8 mouse cellular contexts compared by ENCODE assay signal in the genomic region with DNA sequence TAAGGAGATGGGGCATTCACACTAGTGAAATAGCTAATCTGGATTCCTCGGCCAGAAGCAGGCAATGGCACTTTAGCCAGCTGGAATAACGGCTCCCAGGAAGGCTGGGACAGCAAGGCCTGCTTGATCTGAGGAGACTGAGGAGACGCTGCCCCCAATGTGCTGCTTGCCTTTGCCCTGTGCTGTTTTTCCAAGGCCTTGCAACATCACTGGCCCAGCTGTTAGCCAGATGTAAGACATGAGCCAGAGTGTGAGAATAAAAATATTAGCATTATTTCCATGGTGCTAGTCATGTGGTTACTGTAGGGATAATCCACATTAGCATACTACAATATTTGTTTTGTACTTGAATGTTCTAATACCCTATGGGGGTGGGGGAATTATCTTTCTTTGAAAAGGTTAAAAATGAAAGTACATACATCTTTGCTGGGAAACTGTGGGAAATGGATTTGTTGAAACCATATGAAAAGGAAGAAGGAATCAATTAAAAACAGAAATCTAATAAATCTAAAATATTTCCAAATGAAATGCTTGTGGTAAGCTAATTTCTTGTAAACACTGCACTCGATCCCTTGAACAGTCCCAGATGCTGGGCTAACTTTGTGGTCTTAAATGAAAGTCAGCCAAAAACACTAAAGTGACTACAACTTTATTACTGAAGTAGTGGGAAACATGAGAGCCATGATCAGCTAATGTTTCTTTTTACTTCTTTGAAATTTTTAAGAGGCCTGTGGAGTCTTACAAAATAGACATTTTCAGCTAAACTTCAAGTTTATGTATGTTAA. TPM values are rescaled to one million over a fixed set of nuclear protein-coding genes. Genes with fewer than 3 reads are reported as not detected.
DNase-seq lines count a peak whose midpoint lies in the region; ATAC-seq and TF ChIP-seq lines count a peak whose summit lies in the region.

No protein-coding gene starts in this region.

- TF ChIP-seq CTCF in left cerebral cortex, adult 2 months (IDR thresholded peaks at IDR 0.05), result no peak

- intact Hi-C loops in left cerebral cortex, adult 2 months (cut with DNase I), result no loop called here

- H3K27ac ChIP-seq in liver, embryonic 11.5 days (ENCODE audit: low read depth, low read length), result no peak overlapping the region
- H3K27ac ChIP-seq in left cerebral cortex, adult 2 months, result no peak overlapping the region

- peak; percentile 29 for DNase-seq in embryo, embryonic 10 days (ENCODE audit: low spot score)
- no peak for DNase-seq in embryo, embryonic 9.5 days (ENCODE audit: extremely low spot score)
- DNase-seq in embryo, embryonic 10.5 days (ENCODE audit: low spot score), result peak; percentile 15
- peak; percentile 26 for DNase-seq in induced T-regulatory cell, adult 2 months (ENCODE audit: low read depth)
- peak; percentile 67 for DNase-seq in lung, postnatal 10 days
- no peak for DNase-seq in layer of hippocampus, adult 9-11 months
- DNase-seq in liver, embryonic 11.5 days (ENCODE audit: low spot score), result no peak
- DNase-seq in left cerebral cortex, adult 2 months (ENCODE audit: extremely low spot score in 1 of 2, low spot score in 2 of 2), result no peak

- H3K9me3 ChIP-seq in liver, embryonic 11.5 days (ENCODE audit: control insufficient read depth, low read length), result no peaks in the 10 kb centered on the region

- no peak overlapping the region for H3K9ac ChIP-seq in liver, embryonic 11.5 days (ENCODE audit: low read depth, low read length)

- no peak overlapping the region for H3K4me3 ChIP-seq in liver, embryonic 11.5 days (ENCODE audit: low read depth, low read length)
- H3K4me3 ChIP-seq in left cerebral cortex, adult 2 months, result no peak overlapping the region

- peaks cover 13% of the 10 kb centered on the region; the same call in 1 of the 2 replicates for H3K36me3 ChIP-seq in liver, embryonic 11.5 days (ENCODE audit: control insufficient read depth, insufficient read depth, low read length)

- 90% methylated on average over 4 of the region's 4 CpGs for WGBS in liver, embryonic 11.5 days

- peaks cover 10% of the 10 kb centered on the region for H3K4me1 ChIP-seq in liver, embryonic 11.5 days (replicated peaks; ENCODE audit: control insufficient read depth, insufficient read depth, low read length)

- no peak for ATAC-seq in liver, embryonic 11.5 days (replicated peaks; ENCODE audit: low FRiP score)

- H3K4me2 ChIP-seq in liver, embryonic 11.5 days, result no peak overlapping the region

- no peaks in the 10 kb centered on the region for H3K27me3 ChIP-seq in liver, embryonic 11.5 days (replicated peaks; ENCODE audit: control insufficient read depth, insufficient read depth, low read length)

RNA-seq across cellular contexts. Expression of a gene that starts 43.8 kb away (rescaled TPM):
- polyA plus RNA-seq in liver, embryonic 11.5 days (2014; fragmentation: Nextera tagmentation; extraction: Ambion mirVana), result 12.3 and 12.9 TPM in 2 replicates
- 10 to 100 TPM; 13.8 to 15.9 TPM for total RNA-seq in left cerebral cortex, adult 2 months (2021)

Comparison
In these comparisons a context has a peak if more than half of its experiments do, and no peak if none do; other contexts are left out.
1. DNase-seq: peak in embryo, embryonic 10 days (single experiment), embryo, embryonic 10.5 days (single experiment), induced T-regulatory cell, adult 2 months (single experiment) and lung, postnatal 10 days (single experiment); none in embryo, embryonic 9.5 days (single experiment), layer of hippocampus, adult 9-11 months (single experiment), liver, embryonic 11.5 days (single experiment) and left cerebral cortex, adult 2 months (0 of 2).